Mouse (Mus musculus) thymus, postnatal 14 days (tissue): Measurements from ENCODE around the gene Lix1l.
A peak's percentile ranks its signal among the peaks of the same experiment; 100 is the strongest.

ENCODE experiments used
- DNase-seq: peaks from one replicate; pipeline ENCODE4 v3.0.0; 2021

Gene Lix1l

GRCm38 (mm10) chr3:96566661-96567450 lies 34.1 kb upstream of the Lix1l start:
- DNase-seq = no peak

- DNase-seq = no peak
These were observed 32.3 kb upstream of the Lix1l start for GRCm38 (mm10) chr3:96568605-96569004.

DNA sequence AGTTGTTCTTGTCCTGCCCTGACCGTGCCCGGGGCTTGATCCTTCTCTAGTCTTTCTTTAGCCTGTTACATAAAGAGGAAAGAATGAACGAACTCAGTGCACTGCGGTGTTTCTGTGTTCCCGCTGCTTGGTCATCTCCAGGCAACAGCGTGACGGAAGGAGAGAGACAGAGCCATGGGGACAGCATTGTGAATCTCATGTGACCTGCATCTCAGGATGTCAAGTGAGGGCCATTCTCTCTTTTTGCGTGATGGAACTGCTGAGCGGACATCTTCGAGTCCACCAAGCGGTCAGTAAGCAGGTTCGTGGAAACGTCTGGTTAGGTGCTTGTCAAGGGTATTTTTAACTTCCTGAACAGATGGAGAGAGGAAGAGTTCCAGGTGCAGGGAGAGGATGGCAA lies 31.4 kb upstream of the Lix1l start:
- DNase-seq = no peak

DNA sequence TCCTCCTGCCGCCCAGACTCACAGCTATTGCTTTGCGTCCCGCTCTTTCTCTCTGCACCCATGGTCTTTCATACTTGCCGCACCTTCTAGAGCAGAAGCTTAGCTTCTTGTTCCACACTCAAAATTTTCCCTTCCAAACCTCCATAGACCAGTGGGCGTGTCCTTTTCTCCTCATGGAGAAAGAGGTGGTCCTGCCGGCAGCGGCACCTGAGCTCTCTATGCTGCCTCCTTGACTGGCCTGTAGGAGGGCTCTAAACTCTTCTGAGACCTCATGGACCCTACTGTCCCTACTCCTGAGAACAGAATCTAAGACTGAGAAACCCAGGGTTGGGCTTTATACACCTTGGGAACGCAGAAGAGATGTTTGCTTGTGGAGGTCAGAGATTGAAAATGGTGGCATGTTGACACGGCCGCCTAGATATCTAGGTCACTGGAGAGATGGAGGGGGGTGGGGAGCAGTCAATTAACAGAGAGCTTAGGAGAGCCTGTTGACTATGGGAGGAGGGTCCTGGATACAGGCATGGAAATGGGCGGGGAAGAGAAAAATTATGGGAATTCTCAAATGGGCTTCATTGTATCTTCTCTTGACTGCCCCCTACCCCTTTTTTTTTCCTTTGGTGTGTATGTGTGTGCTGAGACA lies 30.9 kb upstream of the Lix1l start:
- no peak for DNase-seq

GRCm38 (mm10) chr3:96570643-96571042 lies 30.3 kb upstream of the Lix1l start:
- no peak for DNase-seq

GRCm38 (mm10) chr3:96571336-96571735 lies 29.6 kb upstream of the Lix1l start:
- no peak for DNase-seq

GRCm38 (mm10) chr3:96571896-96572698 lies 28.9 kb upstream of the Lix1l start:
- DNase-seq = no peak

DNA sequence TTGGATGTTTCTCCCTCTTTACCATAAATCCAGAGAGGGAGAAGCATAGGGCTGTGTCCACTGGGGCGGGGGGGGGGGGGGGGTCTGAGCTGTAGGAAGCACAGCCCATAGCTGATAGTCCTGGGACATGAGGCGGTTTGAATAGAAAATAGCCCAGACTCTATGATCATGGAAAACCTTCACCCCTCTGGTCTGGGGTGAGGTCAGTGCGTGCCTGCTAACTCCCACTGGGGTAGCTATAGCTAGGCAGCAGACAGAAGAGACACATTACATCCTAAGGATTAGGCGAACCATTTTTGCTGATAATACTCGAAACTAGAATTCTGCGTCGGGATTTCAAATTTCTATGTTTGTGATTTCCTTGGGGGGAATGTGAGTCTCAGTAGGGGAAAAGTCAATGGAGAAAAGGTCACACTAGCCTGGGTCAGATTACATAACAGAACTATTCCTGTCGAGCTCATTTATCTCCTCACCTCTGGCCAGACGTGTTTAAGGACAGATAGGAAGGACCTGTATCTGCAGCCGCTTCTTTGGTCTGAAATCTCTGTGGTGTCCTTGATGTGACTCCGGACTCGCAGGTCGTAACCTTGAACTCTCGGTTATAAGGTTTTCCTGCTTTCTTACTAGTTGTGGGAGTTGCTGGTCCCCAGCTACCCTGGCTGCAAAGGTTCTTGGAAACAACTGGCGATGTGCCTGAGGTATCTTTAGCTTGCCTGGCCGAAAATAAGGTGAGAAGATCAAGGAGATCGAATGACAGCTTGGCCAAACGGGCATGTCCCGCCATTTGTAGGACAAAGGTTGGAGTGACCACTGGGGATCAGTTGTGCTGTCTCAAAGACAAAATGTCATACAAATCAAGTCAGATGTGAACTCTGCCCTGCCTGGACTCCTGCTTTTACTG lies 27.1 kb upstream of the Lix1l start:
- DNase-seq = no peak

GRCm38 (mm10) chr3:96575272-96575984 lies 25.5 kb upstream of the Lix1l start:
- no peak for DNase-seq

DNA sequence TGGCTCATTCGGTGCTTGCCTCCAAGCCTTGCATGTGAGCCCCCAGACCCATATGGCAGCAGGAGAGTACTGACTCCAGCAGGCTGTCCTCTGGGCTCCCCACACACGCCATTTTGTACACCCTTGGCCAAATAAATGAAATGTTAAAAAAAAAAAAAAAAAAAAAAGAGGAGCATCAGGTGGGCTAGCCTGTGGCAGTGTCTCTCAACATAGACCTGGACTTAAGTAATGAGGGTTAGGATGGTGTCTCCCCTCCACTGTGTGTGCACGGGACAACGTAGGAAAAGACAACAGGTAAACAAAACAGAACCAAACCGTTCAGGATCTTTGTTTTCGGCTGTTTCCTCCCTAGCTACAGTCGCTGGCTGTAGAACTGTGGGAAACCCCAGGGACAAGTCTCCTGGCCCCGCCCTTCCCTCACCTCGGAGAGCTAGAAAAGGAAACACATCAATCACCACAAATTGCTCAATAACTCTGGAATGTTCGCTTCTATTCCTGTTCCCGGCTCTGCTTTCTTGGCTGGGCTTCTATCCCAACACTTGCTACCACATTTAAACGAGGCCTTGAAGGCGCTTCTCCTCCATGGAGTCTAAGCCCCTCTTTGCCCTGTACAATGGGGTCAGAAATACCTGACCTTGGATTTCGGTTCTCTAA lies 24.8 kb upstream of the Lix1l start:
- DNase-seq = no peak

DNA sequence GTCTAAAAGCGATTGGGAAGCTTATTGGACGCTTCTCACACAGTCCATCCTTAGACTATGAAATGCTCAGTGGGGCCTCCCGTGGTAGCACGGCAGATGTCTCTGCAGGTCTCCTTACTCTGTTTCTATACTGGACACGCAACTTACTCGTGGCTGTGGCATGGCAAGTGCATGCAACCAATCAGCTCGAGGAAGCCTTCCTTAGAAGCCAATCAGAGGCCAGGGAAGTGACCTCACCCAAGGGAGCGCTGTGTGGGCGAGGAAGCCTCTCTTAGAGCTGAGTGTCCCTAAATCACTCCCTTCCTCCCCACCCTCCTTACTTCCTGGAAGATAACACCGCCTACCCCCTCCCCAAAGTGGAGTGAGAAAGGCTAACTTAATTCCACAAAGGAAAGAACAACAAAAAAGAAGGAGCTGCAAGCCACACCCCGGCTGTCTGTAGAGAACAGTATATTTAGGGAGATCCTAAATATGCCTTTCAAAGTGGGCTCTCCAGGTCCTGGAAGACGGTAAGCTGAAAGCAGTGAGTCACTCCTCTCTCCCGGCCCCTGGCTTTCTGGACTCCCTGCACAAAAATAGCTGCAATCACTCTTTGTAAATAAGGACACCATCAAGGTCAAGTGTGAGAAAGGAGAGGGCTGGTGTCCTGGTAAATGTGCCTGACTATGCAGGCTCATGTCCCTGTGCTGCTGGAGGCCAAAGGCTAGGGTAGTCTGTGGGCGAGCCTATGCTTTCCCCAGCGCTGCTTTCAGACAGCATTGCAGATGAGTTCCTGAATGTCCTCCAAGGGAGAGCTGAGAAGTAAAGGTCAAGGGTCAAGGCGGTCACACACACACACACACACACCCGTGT lies 24.0 kb upstream of the Lix1l start, which contains the start of gene Gm16253:
TSS of gene Gm16253 (plus strand) at position 295 of the 852 bp plus-strand sequence.
- DNase-seq = peak; percentile 85

DNA sequence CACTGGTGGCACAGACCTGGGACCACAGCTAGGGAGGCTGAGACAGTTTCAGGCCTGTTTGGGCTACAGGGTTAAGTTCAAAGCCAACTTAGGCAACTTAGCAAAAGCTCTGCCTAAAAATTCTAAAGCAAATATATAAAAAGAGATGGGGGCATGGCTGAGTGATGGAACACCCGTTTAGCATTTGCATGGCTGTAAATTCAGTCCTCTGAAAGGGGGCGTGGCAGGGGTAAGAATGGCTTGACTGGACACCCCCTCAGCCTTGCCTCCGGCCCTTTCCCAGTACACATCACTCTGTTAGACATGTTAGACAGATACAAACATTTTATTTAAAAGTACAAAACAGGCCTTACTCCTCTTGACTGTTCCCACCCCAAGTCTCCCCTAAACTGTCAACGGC lies 23.4 kb upstream of the Lix1l start:
- DNase-seq = no peak

DNA sequence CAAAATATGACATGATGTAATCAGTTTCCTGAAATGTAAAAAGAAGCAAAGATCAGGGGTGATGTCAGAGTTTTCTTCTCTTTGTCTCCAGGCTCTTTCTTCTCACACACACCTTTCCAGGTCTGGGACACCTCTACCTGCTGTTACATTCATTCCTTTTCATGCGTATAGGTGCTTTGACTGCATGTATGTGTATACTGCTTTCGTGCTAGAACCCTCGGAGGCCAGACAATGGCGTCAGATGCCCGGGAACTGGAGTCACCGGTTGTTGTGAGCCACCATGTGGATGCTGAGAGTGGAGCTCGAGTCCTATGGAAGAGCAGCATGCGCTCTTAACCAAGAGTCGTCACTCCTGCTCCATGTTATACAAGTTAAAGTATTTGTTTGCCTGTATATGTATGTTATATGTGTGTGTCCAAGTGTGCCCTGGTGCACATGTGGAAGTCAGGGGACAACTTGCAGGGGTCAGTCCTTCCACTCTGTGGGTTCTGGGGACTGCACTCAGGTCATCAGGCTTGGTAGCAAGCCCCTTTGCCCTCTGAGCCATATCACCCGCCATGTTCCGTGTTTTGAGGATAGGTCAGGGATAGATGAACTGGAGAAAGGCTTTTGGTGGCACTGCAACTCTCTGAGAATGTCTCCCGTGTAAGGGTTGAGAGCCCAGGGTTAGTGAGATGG lies 22.2 kb upstream of the Lix1l start:
- no peak for DNase-seq

DNA sequence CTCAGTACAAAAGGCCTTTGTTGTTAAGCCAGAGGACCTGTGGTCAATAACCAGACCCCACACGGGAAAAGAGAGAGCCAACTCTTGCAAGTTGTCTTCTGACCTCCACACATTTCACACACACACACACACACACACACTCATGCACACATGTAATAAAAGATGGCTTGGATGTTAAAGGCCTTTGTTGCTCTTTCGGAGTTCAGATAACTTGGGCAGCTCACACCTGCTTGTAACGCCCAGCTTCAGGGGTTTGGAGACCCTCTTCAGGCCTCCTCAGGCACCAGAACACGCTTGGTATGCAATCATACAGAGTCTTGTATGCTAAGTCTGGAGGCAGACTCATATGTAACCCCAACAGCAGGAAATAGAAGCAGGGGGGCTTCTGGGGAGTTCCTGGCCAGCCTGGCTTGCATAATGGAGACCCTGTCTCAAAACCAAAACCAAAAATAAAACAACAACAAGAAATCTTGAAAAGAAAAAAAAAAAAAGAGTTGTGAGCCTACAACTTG lies 21.7 kb upstream of the Lix1l start:
- DNase-seq = no peak

GRCm38 (mm10) chr3:96579885-96580454 lies 21.0 kb upstream of the Lix1l start:
- DNase-seq = peak; percentile 91

- DNase-seq = no peak
These were observed 19.8 kb upstream of the Lix1l start for GRCm38 (mm10) chr3:96581141-96581540.

DNA sequence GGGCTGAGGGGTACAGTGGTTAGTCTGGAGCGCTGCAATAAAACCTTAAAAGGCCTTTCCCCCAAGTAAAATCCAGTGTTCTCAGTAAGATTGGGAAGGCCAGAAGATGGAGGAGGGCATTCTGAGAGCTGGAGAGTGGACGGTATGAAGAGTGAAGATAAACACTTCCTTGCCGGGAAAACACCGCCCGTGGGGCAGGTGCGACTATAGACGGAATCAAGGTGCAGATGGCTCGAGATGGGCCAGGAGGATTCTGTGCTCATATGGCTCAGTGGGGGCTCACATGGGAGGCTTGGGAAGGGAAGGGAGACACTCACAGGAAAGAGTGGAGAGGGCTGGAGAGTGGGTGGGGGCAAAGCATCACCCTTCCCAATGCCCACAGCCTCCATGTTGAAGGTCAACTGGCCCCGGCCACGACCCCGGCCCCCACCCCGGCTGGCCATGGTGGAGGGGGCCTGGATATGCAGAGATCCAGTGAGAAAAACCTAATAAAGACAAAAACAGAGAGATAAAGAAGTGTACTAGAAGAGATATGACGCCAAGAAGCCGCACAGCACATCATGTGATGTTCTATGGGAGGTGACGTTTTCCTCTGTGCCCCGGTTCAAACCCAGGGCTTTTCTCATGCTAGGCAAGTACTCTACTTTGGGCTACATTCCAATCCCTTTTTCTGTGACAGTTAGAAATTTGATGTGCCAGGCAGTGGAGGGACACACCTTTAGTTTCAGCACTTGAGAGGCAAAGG lies 19.0 kb upstream of the Lix1l start:
- DNase-seq = no peak

DNA sequence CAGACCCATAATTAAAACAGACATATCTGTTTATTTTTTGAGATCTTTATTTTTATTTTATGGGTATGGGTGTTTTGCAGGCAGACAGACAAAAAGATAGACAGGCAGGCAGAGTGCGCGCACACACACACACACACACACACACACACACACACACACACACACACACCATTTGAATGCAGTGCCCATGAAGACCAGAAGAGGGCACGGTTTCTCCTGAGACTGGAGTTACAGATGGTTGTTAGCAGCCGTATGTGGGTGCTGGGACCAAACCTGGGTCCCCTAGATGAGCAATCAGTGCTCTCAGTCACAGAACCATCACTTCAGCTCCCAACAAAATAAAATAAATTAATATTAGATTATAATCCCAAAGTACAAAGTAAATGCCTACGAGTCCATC lies 17.6 kb upstream of the Lix1l start:
- DNase-seq = no peak
